Mouse (Mus musculus): ENCODE data around the gene Kif20b. TPM values are rescaled to one million over a fixed set of nuclear protein-coding genes. Genes with fewer than 3 reads are reported as not detected.
A peak's percentile ranks its signal among the peaks of the same experiment; 100 is the strongest.

Kif20b gene
- 47.2 and 49.3 TPM in 2 replicates for polyA plus RNA-seq (2015; fragmentation: Nextera tagmentation; extraction: Ambion mirVana)

- H3K36me3 ChIP-seq (ENCODE audit: control insufficient read depth, insufficient read depth, low read length), result no peaks in the 10 kb centered on the region
- H3K4me2 ChIP-seq (ENCODE audit: low read depth, low read length), result peak within 1 kb of the TSS; percentile 61
- H3K4me1 ChIP-seq (ENCODE audit: control insufficient read depth, insufficient read depth, low read length), result no peaks in the 10 kb centered on the region; the same call in 1 of the 2 replicates
- H3K9me3 ChIP-seq (replicated peaks; ENCODE audit: control insufficient read depth, low read length), result no peaks in the 10 kb centered on the region
- peak within 1 kb of the TSS; percentile 78 for H3K27ac ChIP-seq (ENCODE audit: low read length)
- H3K27me3 ChIP-seq (ENCODE audit: control insufficient read depth, insufficient read depth, low read length), result no peaks in the 10 kb centered on the region
- peak within 1 kb of the TSS; percentile 83 for H3K9ac ChIP-seq (ENCODE audit: low read length)
- WGBS, result under 1% methylated on average over 57 of the region's 57 CpGs
- H3K4me3 ChIP-seq (replicated peaks; ENCODE audit: low read length), result peak within 1 kb of the TSS; percentile 99
- ATAC-seq (ENCODE audit: insufficient read depth, low FRiP score), result peak; percentile 96
Observed at GRCm38 (mm10) chr19:34921652-34922602, at the start of gene Kif20b. Kif20b (plus strand) TSS chr19:34922361.

DNA sequence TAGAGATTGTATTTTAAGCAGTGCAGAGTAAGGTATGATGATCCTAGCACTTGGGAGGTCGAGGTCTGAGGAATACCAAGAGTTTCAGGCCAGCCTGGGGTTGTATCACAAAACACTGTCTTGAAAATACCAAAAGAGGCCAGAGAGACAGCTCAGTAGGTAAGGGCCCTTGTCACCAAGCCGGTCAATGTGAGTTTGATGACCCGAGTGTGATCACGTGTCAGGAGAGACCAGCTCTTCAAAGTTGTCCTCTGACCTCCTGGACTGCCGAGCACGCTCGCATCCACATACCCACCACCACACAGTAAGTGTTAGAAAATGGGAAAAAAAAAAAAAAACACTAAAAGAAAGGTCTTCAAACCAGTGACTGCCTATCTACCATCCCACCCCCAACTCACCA is 45.5 kb upstream of the Kif20b start:
- H3K27ac ChIP-seq (ENCODE audit: low read length), result no peak overlapping the region
- H3K4me3 ChIP-seq (replicated peaks; ENCODE audit: low read length), result no peak overlapping the region
- no peaks in the 10 kb centered on the region for H3K27me3 ChIP-seq (ENCODE audit: control insufficient read depth, insufficient read depth, low read length)
- peaks cover 10% of the 10 kb centered on the region for H3K4me1 ChIP-seq (ENCODE audit: control insufficient read depth, insufficient read depth, low read length)
- ATAC-seq (ENCODE audit: insufficient read depth, low FRiP score), result no peak
- no peaks in the 10 kb centered on the region for H3K36me3 ChIP-seq (ENCODE audit: control insufficient read depth, insufficient read depth, low read length)
- H3K4me2 ChIP-seq (ENCODE audit: low read depth, low read length), result no peak overlapping the region
- WGBS, result 70% methylated on average over 7 of the region's 7 CpGs
- H3K9me3 ChIP-seq (replicated peaks; ENCODE audit: control insufficient read depth, low read length), result no peaks in the 10 kb centered on the region
- no peak overlapping the region for H3K9ac ChIP-seq (ENCODE audit: low read length)

DNA sequence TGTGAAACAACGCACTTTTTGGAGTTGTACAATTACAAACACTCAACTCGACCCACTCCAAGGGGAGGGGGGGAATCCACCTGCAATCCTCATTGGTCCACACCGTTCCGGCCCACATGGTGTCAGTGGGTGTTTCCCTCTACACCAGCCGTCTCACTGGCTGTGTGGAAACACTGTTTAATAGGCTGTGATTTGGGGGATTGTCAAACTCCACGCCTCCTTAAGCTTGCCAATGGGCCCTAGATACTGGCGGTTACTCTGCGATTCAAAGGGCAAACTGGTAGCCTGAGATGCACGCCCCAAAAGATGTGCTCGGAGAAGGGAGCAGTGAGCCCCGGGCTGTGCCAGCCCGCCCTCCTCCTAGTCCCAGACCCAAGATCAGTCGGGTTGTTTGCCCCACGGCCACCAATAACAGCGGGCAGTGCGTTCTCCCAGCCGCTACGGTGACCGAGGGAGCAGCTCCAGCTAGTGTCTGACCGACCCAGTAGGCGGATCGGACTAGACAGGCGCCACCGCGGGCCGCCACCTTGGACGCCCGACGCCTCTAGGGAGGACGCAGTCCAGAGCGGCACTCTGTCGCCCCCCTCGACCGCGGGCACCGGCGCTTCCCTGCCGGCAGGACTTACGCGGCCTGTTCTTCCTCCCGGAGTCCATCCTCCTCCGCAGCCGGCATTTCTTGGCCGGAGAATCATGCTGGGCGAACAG is 44.1 kb upstream of the Kif20b start:
- under 1% methylated on average over 45 of the region's 45 CpGs for WGBS
- H3K4me1 ChIP-seq (ENCODE audit: control insufficient read depth, insufficient read depth, low read length), result peaks cover 10% of the 10 kb centered on the region
- H3K4me3 ChIP-seq (replicated peaks; ENCODE audit: low read length), result peak overlapping the region; percentile 91
- H3K9ac ChIP-seq (ENCODE audit: low read length), result peak overlapping the region; percentile 98
- ATAC-seq (ENCODE audit: insufficient read depth, low FRiP score), result peak; percentile 97
- H3K36me3 ChIP-seq (ENCODE audit: control insufficient read depth, insufficient read depth, low read length), result no peaks in the 10 kb centered on the region
- peak overlapping the region; percentile 98 for H3K27ac ChIP-seq (ENCODE audit: low read length)
- no peaks in the 10 kb centered on the region for H3K27me3 ChIP-seq (ENCODE audit: control insufficient read depth, insufficient read depth, low read length)
- H3K9me3 ChIP-seq (replicated peaks; ENCODE audit: control insufficient read depth, low read length), result no peaks in the 10 kb centered on the region
- peak overlapping the region; percentile 87 for H3K4me2 ChIP-seq (ENCODE audit: low read depth, low read length)

GRCm38 (mm10) chr19:34878603-34879541 is 43.3 kb upstream of the Kif20b start, which contains the start of gene Pank1:
Pank1 (minus strand) TSS chr19:34879455.
- Histone ChIP-seq H3K4me3 (replicated peaks; ENCODE audit: low read length) (peak within 1 kb of the TSS; percentile 91), H3K4me2 (ENCODE audit: low read depth, low read length) (peak within 1 kb of the TSS; percentile 87), H3K4me1 (ENCODE audit: control insufficient read depth, insufficient read depth, low read length) (peaks cover 10% of the 10 kb centered on the region), H3K36me3 (ENCODE audit: control insufficient read depth, insufficient read depth, low read length) (no peaks in the 10 kb centered on the region), H3K27ac (ENCODE audit: low read length) (peak within 1 kb of the TSS; percentile 98), H3K9me3 (replicated peaks; ENCODE audit: control insufficient read depth, low read length) (no peaks in the 10 kb centered on the region), H3K9ac (ENCODE audit: low read length) (peak within 1 kb of the TSS; percentile 98), H3K27me3 (ENCODE audit: control insufficient read depth, insufficient read depth, low read length) (no peaks in the 10 kb centered on the region)
- under 1% methylated on average over 94 of the region's 96 CpGs for WGBS
- peak; percentile 49 for ATAC-seq (ENCODE audit: insufficient read depth, low FRiP score)

GRCm38 (mm10) chr19:34879624-34880023 is 42.5 kb upstream of the Kif20b start:
- H3K4me3 ChIP-seq (replicated peaks; ENCODE audit: low read length), result peak overlapping the region; percentile 91

DNA sequence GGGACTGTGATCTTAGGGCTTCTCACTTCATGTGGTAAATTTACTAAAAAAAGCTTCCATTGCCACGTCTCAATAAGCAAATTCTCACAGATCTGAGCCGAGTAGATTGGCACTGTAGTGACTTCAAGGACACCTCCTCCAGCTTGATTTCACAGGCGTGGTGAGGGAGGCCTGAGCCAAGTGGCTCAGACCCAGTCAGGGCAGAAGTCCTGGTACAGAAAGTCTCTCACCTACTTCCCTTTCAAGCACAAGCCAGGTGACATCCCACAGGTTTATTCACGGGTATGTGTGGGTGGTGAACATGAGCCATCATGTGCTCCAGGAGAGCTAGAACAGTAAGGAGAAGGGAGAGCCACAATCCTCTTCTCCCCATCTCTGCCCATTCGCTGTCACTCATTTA is 41.0 kb upstream of the Kif20b start:
- no peak overlapping the region for H3K9ac ChIP-seq (ENCODE audit: low read length)
- peaks cover 10% of the 10 kb centered on the region for H3K4me1 ChIP-seq (ENCODE audit: control insufficient read depth, insufficient read depth, low read length)
- H3K4me2 ChIP-seq (ENCODE audit: low read depth, low read length), result no peak overlapping the region
- H3K27ac ChIP-seq (ENCODE audit: low read length), result no peak overlapping the region
- no peaks in the 10 kb centered on the region for H3K27me3 ChIP-seq (ENCODE audit: control insufficient read depth, insufficient read depth, low read length)
- H3K4me3 ChIP-seq (replicated peaks; ENCODE audit: low read length), result no peak overlapping the region
- WGBS, result 72% methylated on average over 5 of the region's 5 CpGs
- H3K9me3 ChIP-seq (replicated peaks; ENCODE audit: control insufficient read depth, low read length), result no peaks in the 10 kb centered on the region
- no peak for ATAC-seq (ENCODE audit: insufficient read depth, low FRiP score)
- H3K36me3 ChIP-seq (ENCODE audit: control insufficient read depth, insufficient read depth, low read length), result no peaks in the 10 kb centered on the region

More at GRCm38 (mm10) chr19:34879624-34880023, 42.5 kb upstream of the Kif20b start:
- peaks cover 10% of the 10 kb centered on the region for H3K4me1 ChIP-seq (ENCODE audit: control insufficient read depth, insufficient read depth, low read length)
- H3K27me3 ChIP-seq (ENCODE audit: control insufficient read depth, insufficient read depth, low read length), result no peaks in the 10 kb centered on the region
- WGBS, result 20% methylated on average over 6 of the region's 6 CpGs
- H3K9me3 ChIP-seq (replicated peaks; ENCODE audit: control insufficient read depth, low read length), result no peaks in the 10 kb centered on the region
- H3K27ac ChIP-seq (ENCODE audit: low read length), result peak overlapping the region; percentile 98; the same call in 1 of the 2 replicates
- H3K9ac ChIP-seq (ENCODE audit: low read length), result peak overlapping the region; percentile 98
- H3K4me2 ChIP-seq (ENCODE audit: low read depth, low read length), result peak overlapping the region; percentile 87
- no peaks in the 10 kb centered on the region for H3K36me3 ChIP-seq (ENCODE audit: control insufficient read depth, insufficient read depth, low read length)
- no peak for ATAC-seq (ENCODE audit: insufficient read depth, low FRiP score)

GRCm38 (mm10) chr19:34882443-34882842 is 39.7 kb upstream of the Kif20b start:
- no peak overlapping the region for H3K9ac ChIP-seq (ENCODE audit: low read length)
- H3K4me1 ChIP-seq (ENCODE audit: control insufficient read depth, insufficient read depth, low read length), result peaks cover 8% of the 10 kb centered on the region
- H3K27me3 ChIP-seq (ENCODE audit: control insufficient read depth, insufficient read depth, low read length), result no peaks in the 10 kb centered on the region
- ATAC-seq (ENCODE audit: insufficient read depth, low FRiP score), result no peak
- H3K36me3 ChIP-seq (ENCODE audit: control insufficient read depth, insufficient read depth, low read length), result no peaks in the 10 kb centered on the region
- no peak overlapping the region for H3K4me3 ChIP-seq (replicated peaks; ENCODE audit: low read length)
- no peak overlapping the region for H3K27ac ChIP-seq (ENCODE audit: low read length)
- H3K9me3 ChIP-seq (replicated peaks; ENCODE audit: control insufficient read depth, low read length), result no peaks in the 10 kb centered on the region
- 74% methylated on average over 2 of the region's 2 CpGs for WGBS
- no peak overlapping the region for H3K4me2 ChIP-seq (ENCODE audit: low read depth, low read length)

GRCm38 (mm10) chr19:34883526-34884224 is 38.5 kb upstream of the Kif20b start:
- Histone ChIP-seq H3K9me3 (replicated peaks; ENCODE audit: control insufficient read depth, low read length) (no peaks in the 10 kb centered on the region), H3K9ac (ENCODE audit: low read length) (no peak overlapping the region), H3K4me2 (ENCODE audit: low read depth, low read length) (no peak overlapping the region), H3K4me1 (ENCODE audit: control insufficient read depth, insufficient read depth, low read length) (peaks cover 6% of the 10 kb centered on the region; the same call in 1 of the 2 replicates), H3K27me3 (ENCODE audit: control insufficient read depth, insufficient read depth, low read length) (no peaks in the 10 kb centered on the region), H3K27ac (ENCODE audit: low read length) (no peak overlapping the region), H3K4me3 (replicated peaks; ENCODE audit: low read length) (no peak overlapping the region), H3K36me3 (ENCODE audit: control insufficient read depth, insufficient read depth, low read length) (no peaks in the 10 kb centered on the region)
- WGBS, result 77% methylated on average over 3 of the region's 3 CpGs
- ATAC-seq (ENCODE audit: insufficient read depth, low FRiP score), result no peak

Measured in stomach, embryonic 16.5 days (tissue).